Mouse (Mus musculus): Measurements from ENCODE around the gene Prkrip1. TPM values are rescaled to one million over a fixed set of nuclear protein-coding genes. Genes with fewer than 3 reads are reported as not detected.

The Prkrip1 gene
- total and polyA plus RNA-seq, 3 experiments = 45.5 to 94.8 (median 47.7) TPM

DNA sequence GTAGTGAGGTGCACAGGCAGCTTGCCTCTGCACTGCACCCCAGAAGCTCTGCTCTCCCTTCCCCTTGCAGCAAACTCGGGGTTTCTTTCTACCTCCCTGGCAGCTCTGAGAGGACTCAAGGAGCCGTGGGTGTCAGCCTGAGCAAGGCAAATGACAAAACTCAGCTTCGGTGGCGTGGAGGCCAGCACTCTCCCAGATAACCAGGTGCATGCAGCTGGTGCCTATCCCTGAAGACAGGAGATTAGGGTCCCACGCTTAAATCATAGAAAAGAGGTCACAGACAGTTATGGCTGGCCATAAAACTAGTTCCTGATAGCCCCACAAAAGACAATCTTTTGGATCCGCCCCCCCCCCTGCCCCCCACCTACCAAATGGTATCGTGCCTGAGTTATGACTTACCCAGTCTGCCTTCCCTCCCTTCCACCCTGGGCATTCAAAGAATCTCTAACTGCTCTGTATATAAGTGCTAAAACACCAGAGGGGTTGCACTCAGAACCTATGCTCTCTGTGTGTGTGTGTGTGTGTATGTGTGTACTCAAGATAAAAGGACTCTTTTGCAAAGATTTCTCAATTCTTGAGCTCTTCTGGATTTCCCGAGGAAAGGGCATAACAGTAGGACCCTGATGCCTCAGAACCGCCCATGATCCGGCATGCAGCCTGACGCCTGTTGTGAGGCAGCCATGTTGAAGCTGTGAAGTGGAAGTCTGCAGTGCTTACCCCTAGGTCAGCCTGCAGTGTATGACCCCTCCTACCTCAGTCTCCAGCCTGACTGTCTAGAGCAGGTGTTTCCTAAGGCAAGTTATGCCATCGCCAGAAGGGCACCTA lies 53.9 kb downstream of the Prkrip1 start:
- H3K27ac ChIP-seq (ENCODE audit: insufficient read depth, low read depth) = no peak overlapping the region
- H3K36me3 ChIP-seq (replicated peaks in 1 of 2; ENCODE audit: control insufficient read depth in 1 of 2, insufficient read depth in 1 of 2, low read length in 1 of 2) = peaks cover 20 to 27% of the 10 kb centered on the region in 2 experiments
- DNase-seq (ENCODE audit: extremely low read depth) = no peak
- H3K27me3 ChIP-seq (replicated peaks) = no peaks in the 10 kb centered on the region
- in situ Hi-C loops (cut with MboI; ENCODE audit: low pct_ligation_motif_present, low pct_unique_long_range_greater_than_20kb, low sequenced_read_pairs) = no loop called here
- H3K4me3 ChIP-seq (replicated peaks in 1 of 3; ENCODE audit: low read depth in 2 of 3, low read length in 2 of 3, poor library complexity in 1 of 3) = no peak overlapping the region
- no peaks in the 10 kb centered on the region for H3K79me2 ChIP-seq (replicated peaks; ENCODE audit: control insufficient read depth, extremely low read depth, insufficient read depth, poor library complexity, severe bottlenecking)
- TF ChIP-seq MAZ (IDR thresholded peaks at IDR 0.05; ENCODE audit: low read depth, low read length) = no peak
- no peak for TF ChIP-seq MXI1 (IDR thresholded peaks at IDR 0.05; ENCODE audit: low read depth, low read length)
- TF ChIP-seq RCOR1 (conservative IDR thresholded peaks at IDR 0.05; ENCODE audit: low read depth, low read length) = no peak
- TF ChIP-seq SMC3 (IDR thresholded peaks at IDR 0.05; ENCODE audit: low read depth, low read length) = no peak
- TF ChIP-seq ZC3H11A (IDR thresholded peaks at IDR 0.05; ENCODE audit: low read depth, low read length) = no peak
- TF ChIP-seq NELFE (IDR thresholded peaks at IDR 0.05; ENCODE audit: low read depth, low read length) = no peak
- TF ChIP-seq JUN (IDR thresholded peaks at IDR 0.05; ENCODE audit: insufficient read depth, low read depth, low read length) = no peak
- TF ChIP-seq MAX (IDR thresholded peaks at IDR 0.05; ENCODE audit: low read length) = no peak
- no peak for TF ChIP-seq TBP (conservative IDR thresholded peaks at IDR 0.05; ENCODE audit: low read depth, low read length)
- no peak for TF ChIP-seq RAD21 (IDR thresholded peaks at IDR 0.05; ENCODE audit: low read depth, low read length)
- no peak for TF ChIP-seq CTCF (conservative IDR thresholded peaks at IDR 0.05 in 1 of 2, IDR thresholded peaks at IDR 0.05 in 1 of 2; ENCODE audit: low read depth in 2 of 2, low read length in 2 of 2)
- TF ChIP-seq KAT2A (IDR thresholded peaks at IDR 0.05; ENCODE audit: insufficient replicate concordance, low read length) = no peak
- no peak for TF ChIP-seq GABPA (IDR thresholded peaks at IDR 0.05; ENCODE audit: insufficient replicate concordance, low read depth, low read length)
- no peak for TF ChIP-seq USF2 (conservative IDR thresholded peaks at IDR 0.05; ENCODE audit: low read depth, low read length)
- no peak for TF ChIP-seq TCF12 (IDR thresholded peaks at IDR 0.05; ENCODE audit: low read depth, low read length)
- TF ChIP-seq NRF1 (IDR thresholded peaks at IDR 0.05; ENCODE audit: low read depth, low read length) = no peak
- no peak for TF ChIP-seq E2F4 (IDR thresholded peaks at IDR 0.05; ENCODE audit: insufficient replicate concordance, low read depth, low read length)
- no peak for TF ChIP-seq UBTF (IDR thresholded peaks at IDR 0.05; ENCODE audit: low read depth, low read length)
- TF ChIP-seq BHLHE40 (IDR thresholded peaks at IDR 0.05; ENCODE audit: low read depth, low read length) = no peak
- TF ChIP-seq JUND (conservative IDR thresholded peaks at IDR 0.05; ENCODE audit: low read depth, low read length) = no peak
- H3K9ac ChIP-seq (ENCODE audit: insufficient read depth, low read depth) = no peak overlapping the region
- dilution Hi-C loops (cut with MboI; ENCODE audit: extremely low pct_ligation_motif_present, extremely low pct_unique_long_range_greater_than_20kb, low sequenced_read_pairs) = no loop called here
- peaks cover 6 to 32% of the 10 kb centered on the region in 2 experiments; a peak in 3 of 4 replicates for H3K4me1 ChIP-seq (ENCODE audit: control insufficient read depth in 1 of 2, insufficient read depth in 2 of 2)
- H3K9me3 ChIP-seq (replicated peaks; ENCODE audit: low read length) = peaks cover 7% of the 10 kb centered on the region
- H3K4me2 ChIP-seq (ENCODE audit: insufficient read depth, low read depth, poor library complexity, severe bottlenecking) = no peak overlapping the region

Measured in CH12.LX (cell line).